Mouse (Mus musculus) c-Kit-positive CD71-positive TER-119-positive erythroid progenitor cells, embryonic 14.5 days (primary cell): ENCODE data around the gene Cdk4.
"Not testable (repeated sequence)": the region's sequence is repeated elsewhere in the genome, so short reads cannot be mapped to it uniquely, and the experiment has no call there.

Experiments used
- DNase-seq: peaks from one replicate; pipeline ENCODE4 v3.0.0-alpha.2; 2013; ENCODE audit warnings: low spot score

Cdk4 gene

GRCm38 (mm10) chr10:127058161-127058560 is 5.2 kb upstream of the Cdk4 start:
- peak; percentile 60 for DNase-seq

- no peak for DNase-seq
Observed at GRCm38 (mm10) chr10:127058708-127059107, 4.6 kb upstream of the Cdk4 start.

- no peak for DNase-seq
Observed at GRCm38 (mm10) chr10:127059174-127059967, 4.0 kb upstream of the Cdk4 start.

GRCm38 (mm10) chr10:127059968-127060916 is 3.1 kb upstream of the Cdk4 start, which contains the start of gene March9:
Gene March9 (minus strand): TSS chr10:127060184.
- DNase-seq: no peak

GRCm38 (mm10) chr10:127061085-127061484 is 2.2 kb upstream of the Cdk4 start:
- no peak for DNase-seq

- DNase-seq: no peak
Observed at GRCm38 (mm10) chr10:127061513-127061912, 1.8 kb upstream of the Cdk4 start.

- not testable (repeated sequence) for DNase-seq
Observed at GRCm38 (mm10) chr10:127062101-127062500, 1.2 kb upstream of the Cdk4 start.

- no peak for DNase-seq
Observed at GRCm38 (mm10) chr10:127062503-127062902, 831 bp upstream of the Cdk4 start.

GRCm38 (mm10) chr10:127063913-127064870 is 858 bp downstream of the Cdk4 start:
- DNase-seq: no peak

- no peak for DNase-seq
Observed at GRCm38 (mm10) chr10:127065981-127066380, 2.6 kb downstream of the Cdk4 start.

- DNase-seq: no peak
Observed at GRCm38 (mm10) chr10:127066519-127067018, 3.2 kb downstream of the Cdk4 start.

GRCm38 (mm10) chr10:127068360-127069038 is 5.2 kb downstream of the Cdk4 start:
- DNase-seq: no peak

GRCm38 (mm10) chr10:127069281-127070189 is 6.2 kb downstream of the Cdk4 start:
- no peak for DNase-seq

GRCm38 (mm10) chr10:127070190-127071121 is 7.1 kb downstream of the Cdk4 start, which contains the start of gene Tspan31:
Gene Tspan31 (minus strand): TSS chr10:127070264.
- DNase-seq: peak; percentile 93

GRCm38 (mm10) chr10:127071203-127071602 is 7.9 kb downstream of the Cdk4 start:
- DNase-seq: no peak

- DNase-seq: not testable (repeated sequence)
Observed at GRCm38 (mm10) chr10:127072270-127072669, 8.9 kb downstream of the Cdk4 start.

GRCm38 (mm10) chr10:127072969-127073368 is 9.6 kb downstream of the Cdk4 start:
- not testable (repeated sequence) for DNase-seq

- DNase-seq: no peak
Observed at GRCm38 (mm10) chr10:127073981-127074380, 10.6 kb downstream of the Cdk4 start.
